Comparison of ENCODE assay signal across 14 mouse cellular contexts in genomic region chr9:112811946-112812345, GRCm38 (mm10).
DNase-seq lines count a peak whose midpoint lies in the region; ATAC-seq and TF ChIP-seq lines count a peak whose summit lies in the region.
"Had no signal": no experiment of that assay in that cellular context is flagged by ENCODE, and none has a peak within 500 bp of the region (broad histone marks: within the 10 kb centered on the region; RNA-seq: fewer than 3 reads in every experiment).

No protein-coding gene starts in this region.

- peak; percentile 15 for DNase-seq in embryo, embryonic 10 days (ENCODE audit: low spot score)
- DNase-seq in embryo, embryonic 9.5 days (ENCODE audit: extremely low spot score), result no peak
- DNase-seq in kidney, postnatal 4 days, result peak; percentile 15
- no peak for DNase-seq in kidney, adult 11 months
- no peak for DNase-seq in right cerebral cortex, postnatal 10 days (ENCODE audit: low spot score in 2 of 2)
- DNase-seq: adrenal gland, postnatal 36 days; cerebellum, adult 18-20 months had no signal

- TF ChIP-seq CTCF in E14TG2a.4 (conservative IDR thresholded peaks at IDR 0.05; ENCODE audit: low read length), result peak; percentile 51
- TF ChIP-seq CTCF in cortical plate, adult 2 months (IDR thresholded peaks at IDR 0.05; ENCODE audit: extremely low read depth, insufficient read depth, low read length), result 0 out of 2 replicates have a peak, but pooled peaks have one; percentile 11

- no peaks in the 10 kb centered on the region for H3K9me3 ChIP-seq in E14TG2a.4 (ENCODE audit: low read length)
- H3K9me3 ChIP-seq: embryonic facial prominence, embryonic 13.5 days; liver, embryonic 15.5 days had no signal

- ATAC-seq in monocyte, adult 5-6 weeks (replicated peaks; ENCODE audit: insufficient number of reproducible peaks, low FRiP score, low TSS enrichment, poor library complexity, severe bottlenecking), result no peak

- H3K36me3 ChIP-seq in E14TG2a.4 (ENCODE audit: insufficient read depth, low read length), result no peaks in the 10 kb centered on the region
- H3K36me3 ChIP-seq: embryonic facial prominence, embryonic 13.5 days; liver, embryonic 15.5 days had no signal

- H3K4me3 ChIP-seq in E14TG2a.4 (replicated peaks; ENCODE audit: low read length), result no peak overlapping the region
- no peak overlapping the region for H3K4me3 ChIP-seq in cortical plate, adult 2 months (ENCODE audit: insufficient read depth, low read length)
- H3K4me3 ChIP-seq: embryonic facial prominence, embryonic 13.5 days; liver, embryonic 15.5 days; megakaryocyte, embryonic 14.5 days; myocyte had no signal

- no peaks in the 10 kb centered on the region for H3K4me1 ChIP-seq in E14TG2a.4 (replicated peaks; ENCODE audit: low read depth, low read length)
- no peaks in the 10 kb centered on the region for H3K4me1 ChIP-seq in cortical plate, adult 2 months (ENCODE audit: control insufficient read depth, insufficient read depth, low read length)
- H3K4me1 ChIP-seq: embryonic facial prominence, embryonic 13.5 days; liver, embryonic 15.5 days; megakaryocyte, embryonic 14.5 days had no signal

- no peak for TF ChIP-seq POLR2A in cortical plate, adult 2 months (IDR thresholded peaks at IDR 0.05; ENCODE audit: extremely low read depth, insufficient read depth, low read length)

- H3K27ac ChIP-seq in cortical plate, adult 2 months (ENCODE audit: insufficient read depth, low read length), result no peak overlapping the region
- H3K27ac ChIP-seq: embryonic facial prominence, embryonic 13.5 days; liver, embryonic 15.5 days had no signal

- no peaks in the 10 kb centered on the region for H3K27me3 ChIP-seq in E14TG2a.4 (ENCODE audit: insufficient read depth, low read length)
- H3K27me3 ChIP-seq: embryonic facial prominence, embryonic 13.5 days; liver, embryonic 15.5 days; megakaryocyte, embryonic 14.5 days had no signal

Comparison
In these comparisons a context has a peak if more than half of its experiments do, and no peak if none do; other contexts are left out.
1. DNase-seq: peak in embryo, embryonic 10 days (single experiment) and kidney, postnatal 4 days (2 of 2); none in embryo, embryonic 9.5 days (single experiment), kidney, adult 11 months (single experiment) and right cerebral cortex, postnatal 10 days (0 of 2).